Mouse (Mus musculus): ENCODE measurements around the gene Palld. TPM values are rescaled to one million over a fixed set of nuclear protein-coding genes. Genes with fewer than 3 reads are reported as not detected.

Palld gene
- polyA plus RNA-seq, 1 experiment from 2014 or later: 17.3 TPM

- H3K4me3 ChIP-seq: no peak overlapping the region
- no peak for ATAC-seq (replicated peaks)
- no peaks in the 10 kb centered on the region for H3K9me3 ChIP-seq
- H3K36me3 ChIP-seq (replicated peaks): no peaks in the 10 kb centered on the region
- H3K4me1 ChIP-seq: no peaks in the 10 kb centered on the region
- no peak overlapping the region for H3K9ac ChIP-seq
- H3K27ac ChIP-seq: no peak overlapping the region
- H3K27me3 ChIP-seq (replicated peaks): no peaks in the 10 kb centered on the region
- no peak overlapping the region for H3K4me2 ChIP-seq
- WGBS: 93% methylated on average over 5 of the region's 5 CpGs
Measured at GRCm38 (mm10) chr8:61581259-61581658, 321.2 kb downstream of the Palld start.

DNA sequence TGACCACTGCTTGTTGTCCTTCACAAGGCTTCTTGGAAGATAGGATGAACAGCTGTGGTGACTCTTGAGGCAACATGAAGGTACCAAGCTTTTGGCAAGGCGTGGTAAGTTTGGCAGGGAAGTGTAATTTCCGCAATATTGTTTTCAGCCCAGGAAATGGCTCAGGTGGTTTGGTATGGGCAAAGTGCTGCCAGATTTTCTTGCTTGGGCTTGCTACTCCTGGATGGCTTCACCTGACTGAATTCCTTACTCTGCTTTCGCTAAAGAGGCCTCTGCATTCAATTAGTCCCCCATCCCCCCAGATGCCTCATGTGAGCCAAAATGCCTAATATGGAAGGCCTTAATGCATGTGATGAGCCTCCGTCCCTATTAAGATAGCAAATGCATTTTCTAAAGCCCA, 322.7 kb downstream of the Palld start:
- Histone ChIP-seq H3K36me3 (replicated peaks) (no peaks in the 10 kb centered on the region), H3K4me1 (no peaks in the 10 kb centered on the region), H3K9me3 (no peaks in the 10 kb centered on the region), H3K9ac (no peak overlapping the region), H3K4me3 (no peak overlapping the region), H3K27ac (no peak overlapping the region), H3K4me2 (no peak overlapping the region), H3K27me3 (replicated peaks) (no peaks in the 10 kb centered on the region)
- ATAC-seq (replicated peaks): no peak
- 83% methylated on average over 4 of the region's 4 CpGs for WGBS

- Histone ChIP-seq H3K27me3 (replicated peaks) (no peaks in the 10 kb centered on the region), H3K9me3 (no peaks in the 10 kb centered on the region), H3K4me1 (no peaks in the 10 kb centered on the region), H3K4me2 (no peak overlapping the region), H3K27ac (no peak overlapping the region), H3K4me3 (no peak overlapping the region), H3K9ac (no peak overlapping the region), H3K36me3 (replicated peaks) (no peaks in the 10 kb centered on the region)
- WGBS: 85% methylated on average over 6 of the region's 6 CpGs
- no peak for ATAC-seq (replicated peaks)
Measured at GRCm38 (mm10) chr8:61578754-61579153, 323.7 kb downstream of the Palld start.

GRCm38 (mm10) chr8:61575096-61575653, 327.3 kb downstream of the Palld start:
- no peaks in the 10 kb centered on the region for H3K27me3 ChIP-seq (replicated peaks)
- no peak overlapping the region for H3K9ac ChIP-seq
- no peaks in the 10 kb centered on the region for H3K36me3 ChIP-seq (replicated peaks)
- ATAC-seq (replicated peaks): no peak
- H3K4me1 ChIP-seq: no peaks in the 10 kb centered on the region
- H3K4me3 ChIP-seq: no peak overlapping the region
- no peak overlapping the region for H3K4me2 ChIP-seq
- H3K27ac ChIP-seq: no peak overlapping the region
- WGBS: 78% methylated on average over 4 of the region's 4 CpGs
- H3K9me3 ChIP-seq: no peaks in the 10 kb centered on the region

DNA sequence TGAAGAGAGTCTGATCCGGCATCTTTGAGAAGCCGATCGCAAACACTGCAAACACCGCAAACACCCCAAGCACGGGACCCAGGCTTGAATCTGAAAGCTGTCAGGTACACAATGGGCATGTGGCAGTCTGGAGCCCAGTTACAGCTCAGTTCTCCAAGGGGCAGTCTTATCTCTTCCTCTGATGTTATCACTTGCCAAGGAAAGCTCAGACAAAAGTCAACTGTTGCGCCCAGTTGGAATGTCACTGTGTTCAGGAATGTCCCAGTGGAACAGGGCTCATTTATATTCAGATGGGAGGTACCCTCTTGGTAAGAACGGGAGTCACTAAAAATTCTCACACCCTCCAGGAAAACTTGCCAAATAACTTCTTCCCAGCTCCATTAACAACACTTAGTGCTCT, 328.0 kb downstream of the Palld start:
- Histone ChIP-seq H3K4me2 (no peak overlapping the region), H3K27ac (no peak overlapping the region), H3K9ac (no peak overlapping the region), H3K27me3 (replicated peaks) (no peaks in the 10 kb centered on the region), H3K4me1 (no peaks in the 10 kb centered on the region), H3K4me3 (no peak overlapping the region), H3K9me3 (no peaks in the 10 kb centered on the region), H3K36me3 (replicated peaks) (no peaks in the 10 kb centered on the region)
- 85% methylated on average over 7 of the region's 7 CpGs for WGBS
- ATAC-seq (replicated peaks): no peak

DNA sequence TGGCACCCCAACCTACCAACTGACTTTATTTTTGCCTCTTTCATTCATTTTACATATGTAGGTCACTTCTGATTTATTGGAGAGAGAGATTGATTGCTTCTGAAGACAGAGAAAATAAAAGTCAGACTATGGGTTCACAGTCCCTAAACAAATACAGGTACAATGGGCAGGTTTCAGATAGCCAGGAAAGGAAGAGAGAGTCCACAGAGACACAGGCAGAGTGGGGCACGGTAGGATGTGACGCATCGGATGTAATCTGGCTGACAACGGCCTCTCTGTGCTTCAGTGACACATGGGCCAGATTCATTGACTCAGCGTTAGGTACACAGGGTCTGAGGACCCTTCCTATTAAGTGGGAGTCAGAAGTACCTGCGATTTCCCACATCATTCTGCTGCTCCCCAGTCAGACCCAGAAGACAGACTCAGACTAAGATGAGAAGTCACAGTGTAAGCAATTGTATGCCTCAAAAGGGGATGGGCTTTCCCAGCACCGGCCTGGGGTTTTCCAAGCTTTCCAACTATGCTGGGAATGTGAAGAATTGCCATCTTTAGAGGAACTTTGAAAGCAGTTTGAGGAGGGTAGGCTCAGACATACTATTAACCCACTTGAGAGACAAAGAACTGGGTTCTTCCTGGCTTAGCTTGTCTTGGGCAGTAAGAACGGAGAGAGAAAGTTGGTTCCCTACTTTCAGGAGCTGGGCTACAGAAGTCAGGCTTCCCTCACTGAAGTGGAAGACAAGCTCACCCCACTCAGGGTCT, 329.1 kb downstream of the Palld start:
- no peak for ATAC-seq (replicated peaks)
- Histone ChIP-seq H3K27me3 (replicated peaks) (no peaks in the 10 kb centered on the region), H3K36me3 (replicated peaks) (no peaks in the 10 kb centered on the region), H3K4me3 (no peak overlapping the region), H3K4me2 (no peak overlapping the region), H3K9me3 (no peaks in the 10 kb centered on the region), H3K9ac (no peak overlapping the region), H3K4me1 (no peaks in the 10 kb centered on the region), H3K27ac (no peak overlapping the region)
- 76% methylated on average over 8 of the region's 8 CpGs for WGBS

- Histone ChIP-seq H3K36me3 (replicated peaks) (no peaks in the 10 kb centered on the region), H3K9me3 (no peaks in the 10 kb centered on the region)
Measured at GRCm38 (mm10) chr8:61572697-61573096, 329.8 kb downstream of the Palld start.

GRCm38 (mm10) chr8:61570637-61571036, 331.9 kb downstream of the Palld start:
- ATAC-seq (replicated peaks): no peak
- Histone ChIP-seq H3K9ac (no peak overlapping the region), H3K36me3 (replicated peaks) (no peaks in the 10 kb centered on the region), H3K4me2 (no peak overlapping the region), H3K27me3 (replicated peaks) (no peaks in the 10 kb centered on the region), H3K9me3 (no peaks in the 10 kb centered on the region), H3K4me1 (no peaks in the 10 kb centered on the region), H3K4me3 (no peak overlapping the region), H3K27ac (no peak overlapping the region)
- 97% methylated on average over 2 of the region's 2 CpGs for WGBS

More at GRCm38 (mm10) chr8:61572697-61573096, 329.8 kb downstream of the Palld start:
- ATAC-seq (replicated peaks): no peak
- WGBS: 88% methylated on average over 6 of the region's 6 CpGs
- Histone ChIP-seq H3K27ac (no peak overlapping the region), H3K27me3 (replicated peaks) (no peaks in the 10 kb centered on the region), H3K4me2 (no peak overlapping the region), H3K4me1 (no peaks in the 10 kb centered on the region), H3K9ac (no peak overlapping the region), H3K4me3 (no peak overlapping the region)

DNA sequence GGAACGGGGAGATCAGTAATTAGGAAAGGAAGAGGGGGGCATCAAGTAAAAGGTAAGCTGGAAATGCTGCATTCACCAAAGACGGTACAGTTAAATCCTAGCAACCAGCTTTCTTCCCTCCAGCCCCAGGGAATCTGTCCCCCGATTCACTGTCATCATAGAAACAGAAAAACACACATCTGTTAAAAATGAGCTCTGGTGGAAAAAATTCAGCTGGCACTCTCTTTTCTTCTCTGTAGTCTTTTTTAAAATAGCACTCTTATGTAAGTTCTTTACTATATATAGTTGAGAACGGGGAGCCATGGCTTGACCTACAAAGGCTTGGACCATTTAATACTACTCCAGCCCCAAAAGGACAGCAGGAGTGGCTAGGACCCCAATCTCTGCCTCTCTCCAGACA, 332.8 kb downstream of the Palld start:
- H3K27me3 ChIP-seq (replicated peaks): no peaks in the 10 kb centered on the region
- H3K27ac ChIP-seq: no peak overlapping the region
- ATAC-seq (replicated peaks): no peak
- H3K36me3 ChIP-seq (replicated peaks): no peaks in the 10 kb centered on the region
- H3K4me1 ChIP-seq: no peaks in the 10 kb centered on the region
- H3K9ac ChIP-seq: no peak overlapping the region
- H3K4me2 ChIP-seq: no peak overlapping the region
- 68% methylated on average over 4 of the region's 4 CpGs for WGBS
- H3K9me3 ChIP-seq: no peaks in the 10 kb centered on the region
- no peak overlapping the region for H3K4me3 ChIP-seq

GRCm38 (mm10) chr8:61569211-61569610, 333.3 kb downstream of the Palld start:
- Histone ChIP-seq H3K4me2 (no peak overlapping the region), H3K9me3 (no peaks in the 10 kb centered on the region), H3K27ac (no peak overlapping the region), H3K27me3 (replicated peaks) (no peaks in the 10 kb centered on the region), H3K4me1 (no peaks in the 10 kb centered on the region), H3K36me3 (replicated peaks) (no peaks in the 10 kb centered on the region), H3K9ac (no peak overlapping the region), H3K4me3 (no peak overlapping the region)
- ATAC-seq (replicated peaks): no peak

GRCm38 (mm10) chr8:61563378-61563777, 339.1 kb downstream of the Palld start:
- Histone ChIP-seq H3K4me3 (no peak overlapping the region), H3K4me2 (no peak overlapping the region), H3K27me3 (replicated peaks) (no peaks in the 10 kb centered on the region), H3K9ac (no peak overlapping the region), H3K36me3 (replicated peaks) (no peaks in the 10 kb centered on the region), H3K9me3 (no peaks in the 10 kb centered on the region), H3K4me1 (no peaks in the 10 kb centered on the region), H3K27ac (no peak overlapping the region)
- 79% methylated on average over 4 of the region's 4 CpGs for WGBS
- no peak for ATAC-seq (replicated peaks)

DNA sequence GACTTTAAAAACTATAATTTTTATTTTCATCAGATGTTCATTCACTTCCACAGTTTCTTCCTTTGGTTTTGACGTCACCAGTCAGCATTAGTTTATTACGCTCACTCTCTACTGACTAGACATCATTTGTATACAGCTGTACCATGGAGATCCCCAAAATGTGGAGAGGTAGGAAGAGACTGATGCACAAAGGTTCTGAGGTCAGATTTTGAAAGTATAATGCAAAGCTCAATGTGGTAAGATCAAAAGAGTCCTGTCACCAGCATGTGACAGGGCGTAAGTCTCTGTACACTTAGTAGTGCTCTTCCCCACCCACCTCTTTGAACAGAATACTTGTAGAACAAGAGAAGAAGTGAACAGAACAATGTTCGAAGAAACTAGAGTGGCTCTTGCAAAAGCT, 339.9 kb downstream of the Palld start:
- H3K4me3 ChIP-seq: no peak overlapping the region
- H3K9me3 ChIP-seq: no peaks in the 10 kb centered on the region
- H3K27me3 ChIP-seq (replicated peaks): no peaks in the 10 kb centered on the region
- no peak overlapping the region for H3K27ac ChIP-seq
- no peak overlapping the region for H3K4me2 ChIP-seq
- WGBS: 89% methylated on average over 4 of the region's 4 CpGs
- no peak for ATAC-seq (replicated peaks)
- H3K9ac ChIP-seq: no peak overlapping the region
- H3K36me3 ChIP-seq (replicated peaks): no peaks in the 10 kb centered on the region
- H3K4me1 ChIP-seq: no peaks in the 10 kb centered on the region

DNA sequence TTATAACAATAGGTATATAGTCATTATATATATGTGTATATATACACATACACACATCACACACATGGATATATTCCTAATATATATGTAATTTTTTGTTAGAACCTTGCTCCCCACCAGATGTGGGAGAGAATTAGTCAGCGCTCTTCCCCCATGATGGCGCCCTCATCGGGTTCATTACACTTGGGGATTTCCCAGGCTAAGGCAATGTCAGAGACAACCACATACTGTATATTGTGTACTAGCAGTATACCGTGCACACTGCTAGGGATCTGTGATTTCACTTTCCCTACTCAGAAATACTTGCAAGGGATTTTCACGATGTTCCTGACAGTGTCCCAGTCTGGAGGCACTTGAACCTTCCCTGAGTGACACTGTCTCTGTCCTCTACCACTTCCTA, 341.3 kb downstream of the Palld start:
- Histone ChIP-seq H3K27ac (no peak overlapping the region), H3K4me1 (no peaks in the 10 kb centered on the region), H3K4me3 (no peak overlapping the region), H3K27me3 (replicated peaks) (no peaks in the 10 kb centered on the region), H3K4me2 (no peak overlapping the region), H3K9ac (no peak overlapping the region), H3K36me3 (replicated peaks) (no peaks in the 10 kb centered on the region), H3K9me3 (no peaks in the 10 kb centered on the region)
- no peak for ATAC-seq (replicated peaks)
- 96% methylated on average over 5 of the region's 5 CpGs for WGBS
